Mouse (Mus musculus): ENCODE results near the gene Fgfrl1. TPM values are rescaled to one million over a fixed set of nuclear protein-coding genes. Genes with fewer than 3 reads are reported as not detected.

Fgfrl1 gene
- total RNA-seq, 1 experiment = 15.5 TPM

DNA sequence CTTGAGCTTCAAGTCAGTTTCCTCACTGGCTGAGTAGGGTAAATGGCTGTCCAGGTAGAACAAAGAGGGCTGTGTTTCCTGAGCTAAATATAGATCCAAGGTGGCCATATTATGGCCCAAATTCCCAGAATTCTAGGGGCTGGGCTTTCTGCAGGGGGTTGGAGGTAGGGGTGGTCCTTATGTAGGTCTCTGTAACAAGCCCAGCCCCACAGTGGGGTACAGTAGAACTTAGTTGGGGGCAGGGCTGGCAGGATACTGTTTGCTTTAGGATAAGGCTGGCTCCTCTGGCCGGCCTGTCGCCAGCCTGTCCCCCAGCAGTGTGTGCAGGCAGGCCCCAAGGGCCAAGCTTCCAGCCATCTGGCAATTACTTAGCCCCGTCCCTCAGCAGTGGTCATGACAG is 8.2 kb downstream of the Fgfrl1 start:
- DNase-seq (ENCODE audit: low read depth, low spot score) = no peak
- Histone ChIP-seq H3K4me1 (ENCODE audit: control insufficient read depth in 2 of 2, insufficient read depth in 2 of 2, low read length in 2 of 2, poor library complexity in 1 of 2) (no peaks in the 10 kb centered on the region), H3K27ac (ENCODE audit: insufficient read depth, low read depth, low read length, poor library complexity, severe bottlenecking) (no peak overlapping the region), H3K4me3 (ENCODE audit: insufficient read depth in 1 of 2, low read depth in 1 of 2, low read length in 2 of 2, poor library complexity in 1 of 2, severe bottlenecking in 1 of 2) (no peak overlapping the region), H3K9me3 (ENCODE audit: control insufficient read depth, insufficient read depth, low read depth, low read length) (no peaks in the 10 kb centered on the region), H3K36me3 (ENCODE audit: control insufficient read depth, insufficient read depth, low read length, poor library complexity, severe bottlenecking) (peaks cover 6% of the 10 kb centered on the region; the same call in 1 of the 2 replicates), H3K9ac (ENCODE audit: insufficient read depth, low read depth, low read length, poor library complexity, severe bottlenecking) (no peak overlapping the region)
- in situ Hi-C loops (cut with MboI; ENCODE audit: low sequenced_read_pairs in 2 of 2, unreplicated experiment in 2 of 2) = no loop called here
- no peak for TF ChIP-seq ZC3H11A (IDR thresholded peaks at IDR 0.05; ENCODE audit: borderline replicate concordance, low read depth, low read length)
- TF ChIP-seq HCFC1 (IDR thresholded peaks at IDR 0.05; ENCODE audit: borderline replicate concordance, insufficient read depth, low read length) = no peak
- no peak for TF ChIP-seq MAFK (IDR thresholded peaks at IDR 0.05; ENCODE audit: insufficient read depth, low read depth, low read length)

DNA sequence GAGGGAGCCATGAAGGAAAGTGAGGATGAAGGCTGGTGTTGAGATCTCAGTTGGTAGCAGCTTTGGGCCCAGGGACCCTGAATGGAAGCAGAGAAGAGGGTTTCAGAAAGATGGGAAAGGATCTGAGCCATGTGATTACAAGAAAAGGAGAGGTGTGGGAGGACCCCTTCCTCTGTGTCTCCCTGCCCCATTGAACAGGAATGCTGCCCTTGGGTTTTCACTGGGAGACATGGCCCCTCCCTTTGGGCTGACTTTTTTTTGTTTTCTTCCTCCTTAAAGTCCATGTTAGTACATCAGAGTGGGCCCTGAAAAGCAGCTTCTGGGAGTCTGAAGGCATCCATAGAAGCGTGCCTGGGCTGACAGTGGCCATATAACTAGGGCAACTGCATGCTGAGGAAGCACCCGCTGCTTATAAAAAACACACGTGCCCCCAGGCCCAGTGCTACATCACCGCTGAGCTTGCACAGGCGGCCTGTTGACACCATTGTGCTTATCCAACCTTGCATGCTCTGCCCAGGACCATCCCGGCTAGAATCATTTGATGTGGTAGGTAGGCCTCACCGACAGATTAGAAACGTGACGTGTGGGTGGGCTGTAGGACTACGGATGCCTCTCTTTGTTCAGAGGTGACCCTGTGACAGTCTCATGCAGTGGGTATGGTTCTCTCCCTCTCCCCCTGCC is 9.3 kb downstream of the Fgfrl1 start:
- no peak overlapping the region for H3K27ac ChIP-seq (ENCODE audit: insufficient read depth, low read depth, low read length, poor library complexity, severe bottlenecking)

DNA sequence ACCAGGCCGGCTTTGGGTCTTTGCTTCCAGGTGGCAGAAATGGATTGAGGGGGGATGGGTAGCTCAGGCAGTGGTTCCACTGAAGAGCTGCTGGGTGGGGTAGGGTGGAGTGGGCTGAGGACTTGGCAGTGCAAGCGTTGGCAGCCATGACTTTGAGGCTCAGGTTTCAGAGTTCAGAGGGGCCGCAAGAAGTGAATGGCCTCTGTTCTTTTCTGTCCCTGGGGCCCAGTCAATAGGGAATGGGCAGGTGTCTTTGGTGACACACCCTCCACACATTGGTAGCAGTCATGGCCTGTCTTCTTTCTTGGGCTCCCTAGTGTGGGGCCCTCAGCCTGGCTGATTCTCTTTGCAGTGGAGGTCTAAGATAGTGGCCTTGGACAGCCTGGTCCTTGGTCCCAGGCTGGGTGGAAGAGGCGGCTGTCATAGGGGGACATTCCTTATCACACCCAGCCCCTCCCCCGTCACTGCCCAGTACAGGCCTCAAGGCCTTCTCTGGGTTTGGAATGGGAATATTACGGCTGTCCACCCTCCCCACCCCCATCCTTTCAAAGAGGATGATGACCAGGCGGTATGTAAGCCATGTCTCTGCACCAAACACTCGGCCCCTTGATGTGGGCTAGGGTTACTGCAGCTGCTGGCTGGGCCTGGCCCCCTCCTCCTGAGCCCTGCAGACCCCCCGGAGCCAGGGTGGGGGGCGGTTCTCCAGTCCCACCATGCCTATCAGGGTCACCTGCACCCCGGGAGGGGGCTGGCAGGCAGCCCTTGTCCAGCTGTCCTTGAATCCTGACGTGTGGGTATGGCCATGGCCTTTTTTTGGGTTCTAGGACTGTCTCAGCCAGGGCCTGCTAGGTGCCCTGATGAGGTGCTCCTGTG is 11.8 kb downstream of the Fgfrl1 start:
- DNase-seq (ENCODE audit: low read depth, low spot score) = no peak
- Histone ChIP-seq H3K27ac (ENCODE audit: insufficient read depth, low read depth, low read length, poor library complexity, severe bottlenecking) (no peak overlapping the region), H3K9ac (ENCODE audit: insufficient read depth, low read depth, low read length, poor library complexity, severe bottlenecking) (no peak overlapping the region), H3K4me3 (ENCODE audit: insufficient read depth in 1 of 2, low read depth in 1 of 2, low read length in 2 of 2, poor library complexity in 1 of 2, severe bottlenecking in 1 of 2) (no peak overlapping the region), H3K36me3 (ENCODE audit: control insufficient read depth, insufficient read depth, low read length, poor library complexity, severe bottlenecking) (peaks cover 8% of the 10 kb centered on the region; the same call in 1 of the 2 replicates), H3K4me1 (ENCODE audit: control insufficient read depth in 2 of 2, insufficient read depth in 2 of 2, low read length in 2 of 2, poor library complexity in 1 of 2) (no peaks in the 10 kb centered on the region), H3K9me3 (ENCODE audit: control insufficient read depth, insufficient read depth, low read depth, low read length) (no peaks in the 10 kb centered on the region)
- TF ChIP-seq ZC3H11A (IDR thresholded peaks at IDR 0.05; ENCODE audit: borderline replicate concordance, low read depth, low read length) (no peak), MAFK (IDR thresholded peaks at IDR 0.05; ENCODE audit: insufficient read depth, low read depth, low read length) (no peak), HCFC1 (IDR thresholded peaks at IDR 0.05; ENCODE audit: borderline replicate concordance, insufficient read depth, low read length) (no peak), CHD2 (IDR thresholded peaks at IDR 0.05; ENCODE audit: low read depth, low read length) (no peak), ZNF384 (IDR thresholded peaks at IDR 0.05; ENCODE audit: low read depth, low read length) (no peak)
- in situ Hi-C loops (cut with MboI; ENCODE audit: low sequenced_read_pairs in 2 of 2, unreplicated experiment in 2 of 2) = no loop called here

More for the DNA sequence above, 9.3 kb downstream of the Fgfrl1 start:
- Histone ChIP-seq H3K4me3 (ENCODE audit: insufficient read depth in 1 of 2, low read depth in 1 of 2, low read length in 2 of 2, poor library complexity in 1 of 2, severe bottlenecking in 1 of 2) (no peak overlapping the region), H3K9ac (ENCODE audit: insufficient read depth, low read depth, low read length, poor library complexity, severe bottlenecking) (no peak overlapping the region), H3K36me3 (ENCODE audit: control insufficient read depth, insufficient read depth, low read length, poor library complexity, severe bottlenecking) (peaks cover 8% of the 10 kb centered on the region; the same call in 1 of the 2 replicates), H3K9me3 (ENCODE audit: control insufficient read depth, insufficient read depth, low read depth, low read length) (no peaks in the 10 kb centered on the region), H3K4me1 (ENCODE audit: control insufficient read depth in 2 of 2, insufficient read depth in 2 of 2, low read length in 2 of 2, poor library complexity in 1 of 2) (no peaks in the 10 kb centered on the region)
- TF ChIP-seq ZC3H11A (IDR thresholded peaks at IDR 0.05; ENCODE audit: borderline replicate concordance, low read depth, low read length) (no peak), MAFK (IDR thresholded peaks at IDR 0.05; ENCODE audit: insufficient read depth, low read depth, low read length) (no peak), HCFC1 (IDR thresholded peaks at IDR 0.05; ENCODE audit: borderline replicate concordance, insufficient read depth, low read length) (no peak), CHD2 (IDR thresholded peaks at IDR 0.05; ENCODE audit: low read depth, low read length) (no peak), ZNF384 (IDR thresholded peaks at IDR 0.05; ENCODE audit: low read depth, low read length) (no peak)
- in situ Hi-C loops (cut with MboI; ENCODE audit: low sequenced_read_pairs in 2 of 2, unreplicated experiment in 2 of 2) = no loop called here
- no peak for DNase-seq (ENCODE audit: low read depth, low spot score)

DNA sequence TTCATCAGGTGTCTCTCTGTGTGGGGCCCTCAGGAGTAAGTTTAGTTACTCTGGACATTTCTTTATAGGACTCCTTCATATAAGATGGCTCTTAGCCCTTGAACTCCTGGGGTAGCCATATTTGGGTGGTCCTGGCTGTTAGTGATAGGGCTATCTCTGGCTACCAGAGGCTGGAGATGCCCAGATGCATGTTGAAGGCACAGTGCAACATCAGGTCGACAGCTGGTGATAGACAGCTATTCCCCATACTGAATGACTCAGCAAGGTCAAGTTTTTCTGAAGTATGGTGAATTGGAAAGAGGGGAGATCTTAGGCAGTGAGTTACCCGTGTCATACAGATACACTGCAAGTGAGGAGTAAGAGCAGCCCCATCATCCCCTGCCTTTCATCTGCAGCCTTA is 15.6 kb downstream of the Fgfrl1 start:
- H3K4me3 ChIP-seq (ENCODE audit: insufficient read depth in 1 of 2, low read depth in 1 of 2, low read length in 2 of 2, poor library complexity in 1 of 2, severe bottlenecking in 1 of 2) = no peak overlapping the region
- H3K9me3 ChIP-seq (ENCODE audit: control insufficient read depth, insufficient read depth, low read depth, low read length) = no peaks in the 10 kb centered on the region
- H3K27ac ChIP-seq (ENCODE audit: insufficient read depth, low read depth, low read length, poor library complexity, severe bottlenecking) = no peak overlapping the region
- H3K36me3 ChIP-seq (ENCODE audit: control insufficient read depth, insufficient read depth, low read length, poor library complexity, severe bottlenecking) = peaks cover 8% of the 10 kb centered on the region; the same call in 1 of the 2 replicates
- TF ChIP-seq ZC3H11A (IDR thresholded peaks at IDR 0.05; ENCODE audit: borderline replicate concordance, low read depth, low read length) = no peak
- TF ChIP-seq HCFC1 (IDR thresholded peaks at IDR 0.05; ENCODE audit: borderline replicate concordance, insufficient read depth, low read length) = no peak
- no peak for TF ChIP-seq MAFK (IDR thresholded peaks at IDR 0.05; ENCODE audit: insufficient read depth, low read depth, low read length)
- TF ChIP-seq ZNF384 (IDR thresholded peaks at IDR 0.05; ENCODE audit: low read depth, low read length) = no peak
- no peak for TF ChIP-seq CHD2 (IDR thresholded peaks at IDR 0.05; ENCODE audit: low read depth, low read length)
- no peak for DNase-seq (ENCODE audit: low read depth, low spot score)
- in situ Hi-C loops (cut with MboI; ENCODE audit: low sequenced_read_pairs in 2 of 2, unreplicated experiment in 2 of 2) = no loop called here
- H3K9ac ChIP-seq (ENCODE audit: insufficient read depth, low read depth, low read length, poor library complexity, severe bottlenecking) = no peak overlapping the region
- H3K4me1 ChIP-seq (ENCODE audit: control insufficient read depth in 2 of 2, insufficient read depth in 2 of 2, low read length in 2 of 2, poor library complexity in 1 of 2) = peaks cover 0 to 2% of the 10 kb centered on the region in 2 experiments; a peak in 1 of 4 replicates

Data from ES-E14 (cell line).